In genomic region chr3:95218466-95219137, GRCm38 (mm10) we compare ENCODE assay signal across 7 mouse cellular contexts. TPM values are rescaled to one million over a fixed set of nuclear protein-coding genes. Genes with fewer than 3 reads are reported as not detected.
DNase-seq lines count a peak whose midpoint lies in the region; ATAC-seq and TF ChIP-seq lines count a peak whose summit lies in the region.

No protein-coding gene starts in this region.

- WGBS in lung, adult 2 months = 70% methylated on average over 6 of the region's 6 CpGs
- WGBS in embryonic facial prominence, embryonic 10.5 days = 80% methylated on average over 6 of the region's 6 CpGs
- 78% methylated on average over 6 of the region's 6 CpGs for WGBS in intestine, embryonic 15.5 days
- 78% methylated on average over 6 of the region's 6 CpGs for WGBS in midbrain, embryonic 13.5 days

- no peak for TF ChIP-seq CTCF in lung, adult 2 months (IDR thresholded peaks at IDR 0.05; ENCODE audit: insufficient read depth, low read length)

- H3K27ac ChIP-seq in embryonic facial prominence, embryonic 10.5 days (replicated peaks) = peak overlapping the region; percentile 99
- H3K27ac ChIP-seq in intestine, embryonic 15.5 days = peak overlapping the region; percentile 100
- H3K27ac ChIP-seq in midbrain, embryonic 13.5 days = peak overlapping the region; percentile 96

- peaks cover 79% of the 10 kb centered on the region for H3K36me3 ChIP-seq in embryonic facial prominence, embryonic 10.5 days (replicated peaks)
- H3K36me3 ChIP-seq in intestine, embryonic 15.5 days = 0 out of 2 replicates have a peak, but pooled peaks cover 3% of the 10 kb centered on the region
- peaks cover 62% of the 10 kb centered on the region for H3K36me3 ChIP-seq in midbrain, embryonic 13.5 days

- DNase-seq in lung, postnatal 36 days = peak; percentile 15
- no peak for DNase-seq in lung, adult 2 months
- no peak for DNase-seq in embryonic facial prominence, embryonic 10.5 days (ENCODE audit: low spot score)
- no peak for DNase-seq in layer of hippocampus, adult 9-11 months

- no peaks in the 10 kb centered on the region for H3K9me3 ChIP-seq in embryonic facial prominence, embryonic 10.5 days
- H3K9me3 ChIP-seq in intestine, embryonic 15.5 days = no peaks in the 10 kb centered on the region
- H3K9me3 ChIP-seq in midbrain, embryonic 13.5 days = no peaks in the 10 kb centered on the region

- H3K27me3 ChIP-seq in embryonic facial prominence, embryonic 10.5 days (replicated peaks; ENCODE audit: low read depth, poor library complexity, severe bottlenecking) = no peaks in the 10 kb centered on the region
- no peaks in the 10 kb centered on the region for H3K27me3 ChIP-seq in intestine, embryonic 15.5 days (replicated peaks)
- no peaks in the 10 kb centered on the region for H3K27me3 ChIP-seq in midbrain, embryonic 13.5 days

- no peaks in the 10 kb centered on the region for H3K4me1 ChIP-seq in lung, adult 2 months (ENCODE audit: control insufficient read depth, insufficient read depth, low read length)
- H3K4me1 ChIP-seq in embryonic facial prominence, embryonic 10.5 days = peaks cover 16% of the 10 kb centered on the region
- peaks cover 11% of the 10 kb centered on the region for H3K4me1 ChIP-seq in intestine, embryonic 15.5 days (replicated peaks)
- H3K4me1 ChIP-seq in midbrain, embryonic 13.5 days (replicated peaks) = peaks cover 28% of the 10 kb centered on the region

- H3K9ac ChIP-seq in intestine, embryonic 15.5 days = no peak overlapping the region
- H3K9ac ChIP-seq in midbrain, embryonic 13.5 days (replicated peaks) = no peak overlapping the region

- ATAC-seq in intestine, embryonic 15.5 days = no peak
- no peak for ATAC-seq in midbrain, embryonic 13.5 days
- no peak for ATAC-seq in frontal cortex, adult (ENCODE audit: low TSS enrichment)

- no peak overlapping the region for H3K4me3 ChIP-seq in lung, adult 2 months (replicated peaks; ENCODE audit: extremely low read depth, low read depth, low read length)
- H3K4me3 ChIP-seq in embryonic facial prominence, embryonic 10.5 days = peak overlapping the region; percentile 80
- H3K4me3 ChIP-seq in intestine, embryonic 15.5 days (replicated peaks) = peak overlapping the region; percentile 79
- H3K4me3 ChIP-seq in midbrain, embryonic 13.5 days (replicated peaks) = peak overlapping the region; percentile 71

- no peak for TF ChIP-seq POLR2A in lung, adult 2 months (IDR thresholded peaks at IDR 0.05; ENCODE audit: borderline replicate concordance, extremely low read depth, low read depth, low read length)

- H3K4me2 ChIP-seq in intestine, embryonic 15.5 days (replicated peaks) = peak overlapping the region; percentile 60
- peak overlapping the region; percentile 62 for H3K4me2 ChIP-seq in midbrain, embryonic 13.5 days (replicated peaks)

RNA-seq across cellular contexts. Expression of gene Gabpb2, which starts 0.9 kb away (rescaled TPM):
- 9.7 and 17.3 TPM in 2 replicates for polyA plus RNA-seq in lung, adult 2 months (2012; rRNA removed)
- 12.0 and 12.5 TPM in 2 replicates for polyA plus RNA-seq in embryonic facial prominence, embryonic 10.5 days (2016; fragmentation: Nextera tagmentation; extraction: Ambion mirVana)
- polyA plus RNA-seq in intestine, embryonic 15.5 days (2015; fragmentation: Nextera tagmentation; extraction: Ambion mirVana) = 8.0 and 8.5 TPM in 2 replicates
- 5.5 and 5.7 TPM in 2 replicates for polyA plus RNA-seq in midbrain, embryonic 13.5 days (2015; fragmentation: Nextera tagmentation; extraction: Ambion mirVana)

RNA-seq across cellular contexts. Expression of gene Cdc42se1, which starts 9.9 kb away (rescaled TPM):
- polyA plus RNA-seq in lung, adult 2 months (2012; rRNA removed) = 54.0 and 71.7 TPM in 2 replicates
- 91.1 and 91.2 TPM in 2 replicates for polyA plus RNA-seq in embryonic facial prominence, embryonic 10.5 days (2016; fragmentation: Nextera tagmentation; extraction: Ambion mirVana)
- 70.2 and 74.3 TPM in 2 replicates for polyA plus RNA-seq in intestine, embryonic 15.5 days (2015; fragmentation: Nextera tagmentation; extraction: Ambion mirVana)
- 66.8 and 68.4 TPM in 2 replicates for polyA plus RNA-seq in midbrain, embryonic 13.5 days (2015; fragmentation: Nextera tagmentation; extraction: Ambion mirVana)

RNA-seq across cellular contexts. Expression of gene Mllt11, which starts 13.4 kb away (rescaled TPM):
- 6.5 and 12.3 TPM in 2 replicates for polyA plus RNA-seq in lung, adult 2 months (2012; rRNA removed)
- polyA plus RNA-seq in embryonic facial prominence, embryonic 10.5 days (2016; fragmentation: Nextera tagmentation; extraction: Ambion mirVana) = 29.9 and 35.2 TPM in 2 replicates
- 19.0 and 20.2 TPM in 2 replicates for polyA plus RNA-seq in intestine, embryonic 15.5 days (2015; fragmentation: Nextera tagmentation; extraction: Ambion mirVana)
- polyA plus RNA-seq in midbrain, embryonic 13.5 days (2015; fragmentation: Nextera tagmentation; extraction: Ambion mirVana) = 253 and 276 TPM in 2 replicates

RNA-seq across cellular contexts. Expression of gene Gm128, which starts 22.8 kb away (rescaled TPM):
- polyA plus RNA-seq in lung, adult 2 months (2012; rRNA removed) = 0.98 and 1.1 TPM in 2 replicates
- 0.38 and 0.45 TPM in 2 replicates for polyA plus RNA-seq in embryonic facial prominence, embryonic 10.5 days (2016; fragmentation: Nextera tagmentation; extraction: Ambion mirVana)
- polyA plus RNA-seq in intestine, embryonic 15.5 days (2015; fragmentation: Nextera tagmentation; extraction: Ambion mirVana) = 0.16 and 0.20 TPM in 2 replicates
- polyA plus RNA-seq in midbrain, embryonic 13.5 days (2015; fragmentation: Nextera tagmentation; extraction: Ambion mirVana) = 0.23 and 0.26 TPM in 2 replicates

RNA-seq across cellular contexts. Expression of gene Bnipl, which starts 32.4 kb away (rescaled TPM):
- polyA plus RNA-seq in lung, adult 2 months (2012; rRNA removed) = 4.2 and 13.3 TPM in 2 replicates
- polyA plus RNA-seq in embryonic facial prominence, embryonic 10.5 days (2016; fragmentation: Nextera tagmentation; extraction: Ambion mirVana) = 0.99 and 2.0 TPM in 2 replicates
- polyA plus RNA-seq in intestine, embryonic 15.5 days (2015; fragmentation: Nextera tagmentation; extraction: Ambion mirVana) = 0.36 and 0.56 TPM in 2 replicates
- polyA plus RNA-seq in midbrain, embryonic 13.5 days (2015; fragmentation: Nextera tagmentation; extraction: Ambion mirVana) = 0.17 TPM in 1 of 2 replicates, not detected in the other
